Mouse (Mus musculus) bone marrow macrophage, adult 2 months (primary cell): ENCODE measurements around the gene Fcgr2b.

Experiments used
- CTCF ChIP-seq: IDR thresholded peaks from 2 replicates; pipeline ENCODE4 v1.5.1; 2012; ENCODE audit warnings: low read depth, mild to moderate bottlenecking, low read length, moderate library complexity
- POLR2A ChIP-seq: IDR thresholded peaks from 2 replicates; pipeline ENCODE4 v1.6.1; 2012; ENCODE audit warnings: mild to moderate bottlenecking, low read depth, low read length, borderline replicate concordance

DNA sequence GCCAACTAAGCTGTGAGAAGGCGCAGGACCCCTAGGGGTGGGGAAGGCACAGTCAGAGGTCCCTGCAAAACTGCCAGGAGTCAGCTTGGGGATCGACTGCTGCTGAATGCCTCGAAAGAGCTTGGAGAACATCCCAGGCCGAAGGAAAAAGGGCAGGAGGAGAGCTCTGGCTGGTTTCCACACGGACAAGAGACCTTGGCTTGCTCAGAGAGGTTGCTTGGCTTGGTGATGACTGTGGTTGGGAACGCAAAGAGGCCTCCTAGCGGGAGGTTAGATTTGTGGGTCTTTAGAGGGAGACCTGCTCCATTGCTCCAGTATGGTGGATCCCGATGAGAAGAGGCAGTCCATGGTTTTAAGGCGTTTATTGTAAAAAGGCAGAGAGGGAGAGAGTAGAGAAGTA is 13.3 kb upstream of the Fcgr2b start:
- no peak for TF ChIP-seq CTCF
- no peak for TF ChIP-seq POLR2A
